Mouse (Mus musculus) embryonic stem cell, embryonic (primary cell): ENCODE measurements around the gene Cbx7.

Experiments
- CTCF ChIA-PET, 4 experiments: fragments of 300-600 bp in 2 of 4; fragments of 350-600 bp in 2 of 4; sonication (Branson Sonifier 250); formaldehyde crosslinking; loops; one replicate each; lab custom pipeline; 2022; ENCODE audit warnings: inconsistent platforms in 2 of 4; lab: Charles Lee
- POLR2A ChIA-PET, 4 experiments: fragments of 300-600 bp in 2 of 4; fragments of 350-600 bp in 2 of 4; sonication (Branson Sonifier 250); formaldehyde crosslinking; loops; one replicate each; lab custom pipeline; 2022; ENCODE audit warnings: antibody characterized with exemption in 4 of 4, inconsistent platforms in 1 of 4; lab: Charles Lee

Gene Cbx7

DNA sequence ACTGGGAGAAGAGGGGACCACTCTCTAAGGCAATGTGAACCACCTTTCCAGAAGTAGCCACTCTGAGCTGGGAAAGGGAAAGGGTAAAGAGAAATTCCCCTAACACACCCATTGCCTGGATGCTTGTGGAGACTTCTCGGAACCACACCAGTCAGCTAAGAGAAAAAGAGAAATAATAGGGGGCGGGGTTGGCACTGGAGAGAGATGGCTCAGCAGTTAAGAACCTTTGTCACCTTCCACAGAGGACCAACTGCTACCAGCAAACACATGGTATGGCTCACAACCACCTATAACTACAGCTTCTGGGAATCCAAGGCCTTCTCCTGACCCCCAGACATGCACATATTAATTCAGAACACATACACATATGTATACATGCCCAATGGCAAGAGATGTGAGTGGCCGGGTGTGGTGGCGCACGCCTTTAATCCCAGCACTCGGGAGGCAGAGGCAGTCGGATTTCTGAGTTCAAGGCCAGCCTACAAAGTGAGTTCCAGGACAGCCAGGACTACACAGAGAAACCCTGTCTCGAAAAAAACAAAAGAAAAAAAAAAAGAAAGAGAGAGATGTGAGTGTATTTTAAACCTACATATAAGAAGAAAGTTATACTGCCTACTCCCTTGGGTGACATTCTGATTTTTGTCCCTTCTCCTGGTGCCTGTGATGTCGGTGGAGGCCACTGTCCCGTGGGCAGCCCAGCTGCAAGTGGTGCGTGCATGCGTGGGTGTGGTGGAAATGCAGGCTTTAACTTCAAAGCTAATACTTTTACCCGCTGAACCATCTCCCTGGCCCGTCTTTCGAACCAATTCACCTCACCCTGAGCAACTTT lies 77.7 kb downstream of the Cbx7 start:
- CTCF ChIA-PET: interaction anchor here in 3 of 4 experiments (0.8 to 3.1 kb wide), 23 partner anchors 8 to 234 kb away, joined by 3 to 22 read pairs (median 6); partner anchors contain the start of genes Cby1 (in 1 of the 3) and Fam227a (in 1 of the 3)
- POLR2A ChIA-PET: interaction anchor here (0.7 to 21.8 kb wide), 76 partner anchors 6 to 362 kb away, joined by 3 to 271 read pairs (median 6); partner anchors contain the start of genes Cbx7 (in 3 of the 4), Atf4 (in 1 of the 4) and Gtpbp1 (in 1 of the 4)

- CTCF ChIA-PET: interaction anchor here (0.6 to 3.1 kb wide), 54 partner anchors 9 to 1057 kb away, joined by 3 to 22 read pairs (median 4); partner anchors contain the start of genes Cbx6 (in 1 of the 4), Cby1 (in 1 of the 4), Fam227a (in 1 of the 4) and Npcd (in 1 of the 4)
- POLR2A ChIA-PET: interaction anchor here (0.5 to 21.8 kb wide), 93 partner anchors 7 to 364 kb away, joined by 3 to 271 read pairs (median 5); partner anchors contain the start of genes Cbx7 (in 3 of the 4), Atf4 (in 1 of the 4), Gtpbp1 (in 1 of the 4) and Npcd (in 1 of the 4)
These were observed 78.7 kb downstream of the Cbx7 start for GRCm38 (mm10) chr15:79892213-79892541.

GRCm38 (mm10) chr15:79891436-79892212 lies 79.3 kb downstream of the Cbx7 start, which contains the start of gene Apobec3:
TSS of gene Apobec3 (plus strand) at chr15:79891659.
- ChIA-PET CTCF (interaction anchor here (0.6 to 3.1 kb wide), 52 partner anchors 8 to 1057 kb away, joined by 3 to 22 read pairs (median 4); partner anchors contain the start of genes Cbx6 (in 1 of the 4), Cby1 (in 1 of the 4), Fam227a (in 1 of the 4) and Npcd (in 1 of the 4)), POLR2A (interaction anchor here (0.5 to 21.8 kb wide), 85 partner anchors 8 to 365 kb away, joined by 3 to 271 read pairs (median 5); partner anchors contain the start of genes Cbx7 (in 2 of the 4), Atf4 (in 1 of the 4), Gtpbp1 (in 1 of the 4) and Npcd (in 1 of the 4))

GRCm38 (mm10) chr15:79884820-79885219 lies 86.1 kb downstream of the Cbx7 start:
- ChIA-PET CTCF (interaction anchor here in 3 of 4 experiments (0.7 to 1.6 kb wide), 4 partner anchors 19 to 131 kb away, joined by 3 to 4 read pairs (median 3); no protein-coding TSS in a partner anchor), POLR2A (interaction anchor here (0.5 to 21.8 kb wide), 13 partner anchors 8 to 349 kb away, joined by 3 to 271 read pairs (median 4); partner anchors contain the start of genes Apobec3 (in 1 of the 4), Cbx7 (in 1 of the 4) and Mief1 (in 1 of the 4))

GRCm38 (mm10) chr15:79883352-79883822 lies 87.5 kb downstream of the Cbx7 start:
- ChIA-PET CTCF (interaction anchor here (0.5 to 2.7 kb wide), 29 partner anchors 8 to 369 kb away, joined by 3 to 22 read pairs (median 4); partner anchors contain the start of genes Apobec3 (in 2 of the 4), Cby1 (in 1 of the 4), Fam227a (in 1 of the 4) and Npcd (in 1 of the 4)), POLR2A (interaction anchor here (0.6 to 21.8 kb wide), 71 partner anchors 9 to 779 kb away, joined by 3 to 271 read pairs (median 4); partner anchors contain the start of genes Apobec3 (in 2 of the 4), Cbx7 (in 2 of the 4), Atf4 (in 1 of the 4) and Cbx6 (in 1 of the 4))

DNA sequence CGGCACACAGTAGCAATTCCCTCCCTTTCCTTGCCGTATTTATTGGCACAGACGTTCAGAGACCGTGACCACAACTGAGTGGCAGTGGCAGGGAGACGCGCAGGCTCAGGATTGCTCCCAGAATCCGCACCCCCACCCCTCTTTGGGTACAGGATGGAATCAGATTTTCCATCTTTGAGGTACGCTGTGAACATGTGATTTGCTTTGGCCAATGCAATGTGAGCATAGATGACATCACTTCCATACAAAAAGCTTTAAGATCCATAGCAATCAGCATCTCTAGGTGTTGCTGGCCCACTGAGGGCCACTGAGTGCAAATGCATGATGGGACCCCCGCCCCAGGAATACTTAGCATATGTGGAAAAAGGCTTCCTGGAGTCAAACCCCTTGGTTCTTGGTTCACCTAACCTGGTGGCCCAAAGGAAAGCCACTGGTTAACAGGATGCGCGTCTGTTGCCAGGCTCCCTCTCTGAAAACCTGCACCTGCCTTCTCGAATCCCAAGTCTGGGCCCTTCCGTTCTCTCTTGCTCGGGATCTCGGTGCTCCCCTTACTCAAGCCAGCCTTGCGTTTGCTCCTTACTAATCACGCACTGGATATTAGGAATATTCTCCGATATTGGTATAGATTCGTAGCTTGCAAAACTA lies 88.2 kb downstream of the Cbx7 start:
- ChIA-PET POLR2A (interaction anchor here (0.6 to 21.8 kb wide), 69 partner anchors 8 to 377 kb away, joined by 3 to 271 read pairs (median 4); partner anchors contain the start of genes Apobec3 (in 2 of the 4), Cbx7 (in 2 of the 4), Atf4 (in 1 of the 4) and Cbx6 (in 1 of the 4)), CTCF (interaction anchor here (0.6 to 2.7 kb wide), 28 partner anchors 9 to 286 kb away, joined by 3 to 22 read pairs (median 4); partner anchors contain the start of genes Apobec3 (in 2 of the 4), Cby1 (in 1 of the 4), Fam227a (in 1 of the 4) and Npcd (in 1 of the 4))

DNA sequence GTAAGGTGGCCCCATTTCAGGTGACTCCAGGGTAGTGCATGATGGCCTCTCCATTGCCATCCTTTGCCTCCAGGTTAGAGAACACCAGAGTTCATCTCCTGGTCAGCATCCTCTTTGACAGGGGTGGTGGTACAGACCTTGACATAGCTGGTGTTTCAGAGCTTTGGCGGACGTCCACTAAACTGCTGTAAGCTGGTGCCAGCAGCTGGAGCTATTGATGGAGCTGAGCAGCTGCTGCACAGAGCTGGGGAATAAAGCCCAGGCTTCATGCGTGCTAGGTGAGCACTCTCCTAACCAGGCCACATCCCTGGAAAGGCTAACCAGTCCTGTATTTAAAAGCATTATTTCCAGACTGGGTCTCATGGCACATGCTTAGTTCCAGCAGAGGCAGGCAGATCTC lies 90.4 kb downstream of the Cbx7 start:
- POLR2A ChIA-PET: interaction anchor here in 3 of 4 experiments (1.0 to 21.8 kb wide), 10 partner anchors 11 to 201 kb away, joined by 3 to 271 read pairs (median 26); partner anchors contain the start of gene Apobec3 (in 2 of the 3)
- CTCF ChIA-PET: interaction anchor here in 1 of 4 experiments (0.6 to 1.8 kb wide), 2 partner anchors 11 to 1224 kb away, joined by 3 to 6 read pairs; partner anchors contain the start of gene Apobec3

- ChIA-PET POLR2A (interaction anchor here in 3 of 4 experiments (0.6 to 21.8 kb wide), 63 partner anchors 8 to 375 kb away, joined by 3 to 271 read pairs (median 6); partner anchors contain the start of genes Apobec3 (in 2 of the 3), Cbx6 (in 2 of the 3), Gtpbp1 (in 2 of the 3) and Npcd (in 2 of the 3)), CTCF (interaction anchor here in 3 of 4 experiments (0.9 to 2.8 kb wide), 11 partner anchors 13 to 187 kb away, joined by 3 to 10 read pairs (median 4); partner anchors contain the start of gene Apobec3 (in 1 of the 3))
These were observed 91.6 kb downstream of the Cbx7 start for GRCm38 (mm10) chr15:79879319-79879718.

GRCm38 (mm10) chr15:79878725-79879136 lies 92.2 kb downstream of the Cbx7 start:
- CTCF ChIA-PET: interaction anchor here (0.5 to 2.8 kb wide), 17 partner anchors 13 to 221 kb away, joined by 3 to 10 read pairs (median 4); partner anchors contain the start of gene Apobec3 (in 1 of the 4)
- POLR2A ChIA-PET: interaction anchor here in 3 of 4 experiments (0.6 to 21.8 kb wide), 75 partner anchors 9 to 1051 kb away, joined by 3 to 271 read pairs (median 6); partner anchors contain the start of genes Apobec3 (in 2 of the 3), Atf4 (in 2 of the 3), Cbx6 (in 2 of the 3) and Gtpbp1 (in 2 of the 3)

- ChIA-PET CTCF (interaction anchor here in 2 of 4 experiments (0.7 to 1.2 kb wide), 3 partner anchors 10 to 65 kb away, joined by 3 to 4 read pairs (median 3); no protein-coding TSS in a partner anchor), POLR2A (interaction anchor here in 3 of 4 experiments (0.6 to 21.8 kb wide), 40 partner anchors 8 to 381 kb away, joined by 3 to 271 read pairs (median 5); partner anchors contain the start of genes Apobec3 (in 2 of the 3), Cbx7 (in 1 of the 3), Nptxr (in 1 of the 3) and Tomm22 (in 1 of the 3))
These were observed 95.5 kb downstream of the Cbx7 start for GRCm38 (mm10) chr15:79875261-79875995.

GRCm38 (mm10) chr15:79873995-79874394 lies 96.9 kb downstream of the Cbx7 start:
- CTCF ChIA-PET: interaction anchor here in 3 of 4 experiments (0.8 to 1.2 kb wide), 5 partner anchors 8 to 42 kb away, joined by 3 to 5 read pairs (median 4); no protein-coding TSS in a partner anchor
- POLR2A ChIA-PET: interaction anchor here in 3 of 4 experiments (0.7 to 21.8 kb wide), 33 partner anchors 8 to 381 kb away, joined by 3 to 271 read pairs (median 3); partner anchors contain the start of genes Apobec3 (in 1 of the 3), Atf4 (in 1 of the 3), Gtpbp1 (in 1 of the 3) and Npcd (in 1 of the 3)

DNA sequence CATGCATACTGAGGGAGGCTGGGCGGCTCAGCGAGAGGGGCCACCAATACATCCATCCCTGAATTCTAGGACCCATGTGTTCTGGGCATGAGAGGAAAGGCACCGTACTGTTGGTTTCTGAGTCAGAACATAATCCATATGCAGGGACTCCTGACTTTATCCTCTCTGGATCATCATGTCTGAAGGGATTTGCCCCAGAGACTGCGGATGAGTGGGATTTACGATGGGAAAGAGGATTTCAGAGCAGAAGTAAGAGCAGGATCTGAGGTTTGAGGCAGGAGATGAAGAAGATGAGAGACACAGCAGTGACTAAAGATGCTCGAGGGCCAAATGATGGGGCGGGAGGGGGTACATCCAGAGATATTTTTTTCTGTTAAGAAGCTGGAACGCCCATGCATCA lies 97.4 kb downstream of the Cbx7 start:
- ChIA-PET CTCF (interaction anchor here in 2 of 4 experiments (0.8 to 1.2 kb wide), 3 partner anchors 9 to 41 kb away, joined by 3 to 5 read pairs (median 4); no protein-coding TSS in a partner anchor), POLR2A (interaction anchor here in 3 of 4 experiments (0.5 to 21.8 kb wide), 27 partner anchors 7 to 1949 kb away, joined by 3 to 271 read pairs (median 4); partner anchors contain the start of genes Apobec3 (in 1 of the 3), Atf4 (in 1 of the 3), Gtpbp1 (in 1 of the 3) and Npcd (in 1 of the 3))

DNA sequence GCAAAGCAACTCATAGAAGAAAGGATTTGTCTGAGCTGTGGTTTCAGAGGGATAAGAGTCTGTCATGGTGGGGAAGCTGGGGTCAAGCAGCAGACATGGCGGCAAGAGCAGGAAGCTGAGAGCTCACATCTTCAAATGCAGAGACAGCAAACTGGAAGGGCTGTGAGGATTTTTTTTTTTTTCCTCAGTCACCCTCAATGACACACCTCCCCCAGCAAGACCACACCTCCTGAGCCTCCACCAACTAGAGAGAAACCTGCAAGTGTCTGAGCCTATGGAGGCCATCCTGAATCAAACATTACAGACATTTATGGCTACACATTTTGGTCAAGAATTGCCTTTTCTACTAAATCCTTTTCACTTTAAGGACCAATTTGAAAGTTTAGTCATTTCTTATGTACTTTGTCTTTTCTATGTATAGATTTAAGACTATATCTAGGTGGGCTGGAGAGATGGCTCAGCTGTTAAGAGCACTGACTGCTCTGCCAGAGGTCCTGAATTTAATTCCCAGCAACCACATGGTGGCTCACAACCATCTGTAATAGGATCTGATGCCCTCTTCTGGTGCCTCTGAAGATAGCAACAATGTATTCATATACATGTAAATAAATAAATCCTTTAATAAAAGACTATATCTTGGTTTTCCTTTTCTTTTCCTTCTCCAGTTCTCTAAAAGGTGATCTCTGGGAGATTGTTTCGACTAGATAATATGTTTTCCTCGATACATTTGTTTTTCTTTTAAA lies 103.5 kb downstream of the Cbx7 start:
- ChIA-PET CTCF (interaction anchor here in 3 of 4 experiments (0.5 to 2.7 kb wide), 13 partner anchors 15 to 767 kb away, joined by 3 to 10 read pairs (median 4); no protein-coding TSS in a partner anchor), POLR2A (interaction anchor here (0.7 to 4.4 kb wide), 43 partner anchors 8 to 321 kb away, joined by 3 to 55 read pairs (median 5); partner anchors contain the start of genes Apobec3 (in 1 of the 4), Cbx6 (in 1 of the 4), Cbx7 (in 1 of the 4) and Ddx17 (in 1 of the 4))
